Mouse (Mus musculus): ENCODE measurements around the gene Slc15a3. TPM values are rescaled to one million over a fixed set of nuclear protein-coding genes. Genes with fewer than 3 reads are reported as not detected.

Slc15a3 gene
- polyA plus RNA-seq, 1 experiment from 2014 or later: 1.2 TPM

- Histone ChIP-seq H3K36me3 (peaks cover 86% of the 10 kb centered on the region), H3K9me3 (replicated peaks) (no peaks in the 10 kb centered on the region), H3K27me3 (replicated peaks) (no peaks in the 10 kb centered on the region), H3K27ac (no peak overlapping the region), H3K4me3 (no peak overlapping the region), H3K9ac (no peak overlapping the region), H3K4me1 (0 out of 2 replicates have a peak, but pooled peaks cover 3% of the 10 kb centered on the region), H3K4me2 (no peak overlapping the region)
- ATAC-seq: no peak
- WGBS (ENCODE audit: insufficient replicate concordance): 79% methylated on average over 5 of the region's 5 CpGs
Observed at GRCm38 (mm10) chr19:10904512-10904911, 65.0 kb downstream of the Slc15a3 start.

GRCm38 (mm10) chr19:10904927-10905727 lies 65.6 kb downstream of the Slc15a3 start:
- Histone ChIP-seq H3K9me3 (replicated peaks) (no peaks in the 10 kb centered on the region), H3K36me3 (peaks cover 80% of the 10 kb centered on the region), H3K4me1 (0 out of 2 replicates have a peak, but pooled peaks cover 3% of the 10 kb centered on the region), H3K9ac (no peak overlapping the region), H3K4me2 (no peak overlapping the region), H3K4me3 (no peak overlapping the region), H3K27ac (0 out of 2 replicates have a peak overlapping the region, but pooled peaks have one; percentile 3), H3K27me3 (replicated peaks) (no peaks in the 10 kb centered on the region)
- peak; percentile 30; the same call in 1 of the 2 replicates for ATAC-seq
- 75% methylated on average over 7 of the region's 7 CpGs for WGBS (ENCODE audit: insufficient replicate concordance)

- H3K27ac ChIP-seq: 0 out of 2 replicates have a peak overlapping the region, but pooled peaks have one; percentile 3
- no peak overlapping the region for H3K4me3 ChIP-seq
- H3K9me3 ChIP-seq (replicated peaks): no peaks in the 10 kb centered on the region
- H3K36me3 ChIP-seq: peaks cover 74% of the 10 kb centered on the region
- WGBS (ENCODE audit: insufficient replicate concordance): 78% methylated on average over 5 of the region's 5 CpGs
- H3K27me3 ChIP-seq (replicated peaks): no peaks in the 10 kb centered on the region
- no peak overlapping the region for H3K4me2 ChIP-seq
- ATAC-seq: no peak
- 0 out of 2 replicates have a peak, but pooled peaks cover 3% of the 10 kb centered on the region for H3K4me1 ChIP-seq
- no peak overlapping the region for H3K9ac ChIP-seq
Observed at GRCm38 (mm10) chr19:10905728-10906000, 66.1 kb downstream of the Slc15a3 start.

GRCm38 (mm10) chr19:10907891-10908290 lies 68.4 kb downstream of the Slc15a3 start:
- H3K4me2 ChIP-seq: no peak overlapping the region
- no peak overlapping the region for H3K27ac ChIP-seq
- no peak overlapping the region for H3K4me3 ChIP-seq
- WGBS (ENCODE audit: insufficient replicate concordance): 62% methylated on average over 3 of the region's 3 CpGs
- no peak for ATAC-seq
- H3K4me1 ChIP-seq: 0 out of 2 replicates have a peak, but pooled peaks cover 3% of the 10 kb centered on the region
- H3K9ac ChIP-seq: no peak overlapping the region
- H3K9me3 ChIP-seq (replicated peaks): no peaks in the 10 kb centered on the region
- no peaks in the 10 kb centered on the region for H3K27me3 ChIP-seq (replicated peaks)
- peaks cover 52% of the 10 kb centered on the region for H3K36me3 ChIP-seq

Other genes with a start within 250 kb of the Slc15a3 start
- gene Ddb1, start 234.4 kb upstream of the Slc15a3 start, polyA plus RNA-seq (2016; fragmentation: Nextera tagmentation; extraction: Ambion mirVana): 252 and 256 TPM in 2 replicates
- 10.1 and 10.2 TPM in 2 replicates for gene Tkfc, start 234.1 kb upstream of the Slc15a3 start, polyA plus RNA-seq (2016; fragmentation: Nextera tagmentation; extraction: Ambion mirVana)
- 6.2 and 7.6 TPM in 2 replicates for gene Vwce, start 205.5 kb upstream of the Slc15a3 start, polyA plus RNA-seq (2016; fragmentation: Nextera tagmentation; extraction: Ambion mirVana)
- gene Pga5, start 161.7 kb upstream of the Slc15a3 start, polyA plus RNA-seq (2016; fragmentation: Nextera tagmentation; extraction: Ambion mirVana): 0.08 TPM in 1 of 2 replicates, not detected in the other
- 14.5 and 14.8 TPM in 2 replicates for gene Vps37c, start 151.0 kb upstream of the Slc15a3 start, polyA plus RNA-seq (2016; fragmentation: Nextera tagmentation; extraction: Ambion mirVana)
- 0.24 TPM in 1 of 2 replicates, not detected in the other for gene Cd5, start 100.7 kb upstream of the Slc15a3 start, polyA plus RNA-seq (2016; fragmentation: Nextera tagmentation; extraction: Ambion mirVana)
- gene Cd6, start 9.7 kb upstream of the Slc15a3 start, polyA plus RNA-seq (2016; fragmentation: Nextera tagmentation; extraction: Ambion mirVana): not detected in 2 replicates
- 10.6 TPM in 2 replicates for gene Tmem132a, start 30.2 kb downstream of the Slc15a3 start, polyA plus RNA-seq (2016; fragmentation: Nextera tagmentation; extraction: Ambion mirVana)
- 28.2 and 28.5 TPM in 2 replicates for gene Tmem109, start 42.3 kb downstream of the Slc15a3 start, polyA plus RNA-seq (2016; fragmentation: Nextera tagmentation; extraction: Ambion mirVana)
- gene Prpf19, start 55.5 kb downstream of the Slc15a3 start, polyA plus RNA-seq (2016; fragmentation: Nextera tagmentation; extraction: Ambion mirVana): 24.1 and 25.6 TPM in 2 replicates
- not detected in 2 replicates for gene Zp1, start 80.9 kb downstream of the Slc15a3 start, polyA plus RNA-seq (2016; fragmentation: Nextera tagmentation; extraction: Ambion mirVana)
- gene Ptgdr2, start 97.4 kb downstream of the Slc15a3 start, polyA plus RNA-seq (2016; fragmentation: Nextera tagmentation; extraction: Ambion mirVana): 0.05 and 0.06 TPM in 2 replicates
- gene Ccdc86, start 109.5 kb downstream of the Slc15a3 start, polyA plus RNA-seq (2016; fragmentation: Nextera tagmentation; extraction: Ambion mirVana): 31.9 and 32.9 TPM in 2 replicates
- gene Ms4a10, start 134.9 kb downstream of the Slc15a3 start, polyA plus RNA-seq (2016; fragmentation: Nextera tagmentation; extraction: Ambion mirVana): not detected in 2 replicates
- not detected in 2 replicates for gene Ms4a15, start 153.5 kb downstream of the Slc15a3 start, polyA plus RNA-seq (2016; fragmentation: Nextera tagmentation; extraction: Ambion mirVana)
- not detected in 2 replicates for gene Ms4a18, start 178.3 kb downstream of the Slc15a3 start, polyA plus RNA-seq (2016; fragmentation: Nextera tagmentation; extraction: Ambion mirVana)
- gene Ms4a8a, start 241.4 kb downstream of the Slc15a3 start, polyA plus RNA-seq (2016; fragmentation: Nextera tagmentation; extraction: Ambion mirVana): not detected in 2 replicates

Measured in liver, embryonic 12.5 days (tissue).